Mouse (Mus musculus) CH12.LX (cell line): ENCODE results near the gene Rsph10b. TPM values are rescaled to one million over a fixed set of nuclear protein-coding genes. Genes with fewer than 3 reads are reported as not detected.

ENCODE experiments used
- DNase-seq: peaks from one replicate; pipeline ENCODE4 v3.0.0-alpha.2; 2013; ENCODE audit errors: extremely low read depth
- H3K27ac ChIP-seq: 2 replicates; pipeline ENCODE4 v1.5.1; 2012; ENCODE audit warnings: low read depth, mild to moderate bottlenecking, control low read depth, moderate library complexity; ENCODE audit not compliant: insufficient read depth
- H3K27me3 ChIP-seq: replicated peaks from 2 replicates; pipeline ENCODE3; 2012; ENCODE audit warnings: inconsistent platforms
- H3K36me3 ChIP-seq, 2 experiments: replicated peaks in 1 of 2; 2 replicates each; pipeline versions ENCODE3 to v1.6.1; 2012; ENCODE audit warnings: inconsistent platforms in 1 of 2, low read length in 1 of 2, mild to moderate bottlenecking in 1 of 2, mixed read lengths in 1 of 2, moderate library complexity in 1 of 2; ENCODE audit not compliant: control insufficient read depth in 1 of 2, insufficient read depth in 1 of 2
- H3K4me1 ChIP-seq, 2 experiments: 2 replicates each; pipeline ENCODE4 v1.6.1; 2012; ENCODE audit warnings: inconsistent platforms in 1 of 2, moderate library complexity in 1 of 2; ENCODE audit not compliant: insufficient read depth in 2 of 2, control insufficient read depth in 1 of 2
- H3K4me2 ChIP-seq: 2 replicates; pipeline ENCODE4 v1.6.1; 2012; ENCODE audit warnings: low read depth, mild to moderate bottlenecking, control low read depth; ENCODE audit not compliant: poor library complexity, insufficient read depth, severe bottlenecking
- H3K4me3 ChIP-seq, 3 experiments: fragments of 150-350 bp in 1 of 3; sonication (generic) in 1 of 3; replicated peaks in 1 of 3; 2 replicates each; pipeline versions ENCODE3 to v1.5.1; 2011 to 2012; ENCODE audit warnings: low read depth in 2 of 3, low read length in 2 of 3, mild to moderate bottlenecking in 2 of 3, moderate library complexity in 2 of 3, control low read depth in 1 of 3, improper control_type of control experiment in 1 of 3, inconsistent platforms in 1 of 3, mixed read lengths in 1 of 3; ENCODE audit not compliant: poor library complexity in 1 of 3
- H3K79me2 ChIP-seq: replicated peaks from 2 replicates; pipeline ENCODE4 v1.6.1; 2012; ENCODE audit warnings: mild to moderate bottlenecking, moderate library complexity; ENCODE audit not compliant: control insufficient read depth, poor library complexity, insufficient read depth, severe bottlenecking; ENCODE audit errors: extremely low read depth
- H3K9ac ChIP-seq: 2 replicates; pipeline ENCODE4 v1.6.1; 2012; ENCODE audit warnings: low read depth, mild to moderate bottlenecking, control low read depth, moderate library complexity; ENCODE audit not compliant: insufficient read depth
- H3K9me3 ChIP-seq: replicated peaks from 2 replicates; pipeline ENCODE3; 2012; ENCODE audit warnings: low read length, inconsistent platforms, mixed read lengths
- BHLHE40 ChIP-seq: IDR thresholded peaks from 2 replicates; pipeline ENCODE4 v1.6.1; 2011; ENCODE audit warnings: mild to moderate bottlenecking, low read depth, low read length, improper control_type of control experiment
- CTCF ChIP-seq, 2 experiments: IDR thresholded peaks in 1 of 2; conservative IDR thresholded peaks in 1 of 2; 2 replicates each; pipeline ENCODE4 v1.5.1; 2011 to 2012; ENCODE audit warnings: low read depth in 2 of 2, low read length in 2 of 2, improper control_type of control experiment in 1 of 2, inconsistent platforms in 1 of 2, mild to moderate bottlenecking in 1 of 2, moderate library complexity in 1 of 2
- E2F4 ChIP-seq: IDR thresholded peaks from 2 replicates; pipeline ENCODE4 v1.6.1; 2011; ENCODE audit warnings: low read depth, low read length, improper control_type of control experiment; ENCODE audit not compliant: insufficient replicate concordance
- ELF1 ChIP-seq: IDR thresholded peaks from 2 replicates; pipeline ENCODE4 v1.6.1; 2014; ENCODE audit warnings: low read depth, mild to moderate bottlenecking, inconsistent platforms, low read length, improper control_type of control experiment
- GABPA ChIP-seq: IDR thresholded peaks from 2 replicates; pipeline ENCODE4 v1.6.1; 2012; ENCODE audit warnings: low read depth, low read length, improper control_type of control experiment, inconsistent platforms; ENCODE audit not compliant: insufficient replicate concordance
- HCFC1 ChIP-seq: IDR thresholded peaks from 2 replicates; pipeline ENCODE4 v1.6.1; 2012; ENCODE audit warnings: low read depth, mild to moderate bottlenecking, inconsistent platforms, low read length, improper control_type of control experiment
- JUN ChIP-seq: IDR thresholded peaks from 2 replicates; pipeline ENCODE4 v1.6.1; 2011; ENCODE audit warnings: low read depth, mild to moderate bottlenecking, low read length, improper control_type of control experiment, moderate library complexity; ENCODE audit not compliant: insufficient read depth
- KAT2A ChIP-seq: IDR thresholded peaks from 2 replicates; pipeline ENCODE4 v1.6.1; 2012; ENCODE audit warnings: low read length, improper control_type of control experiment, inconsistent platforms; ENCODE audit not compliant: insufficient replicate concordance
- MAX ChIP-seq: IDR thresholded peaks from 2 replicates; pipeline ENCODE4 v1.6.1; 2011; ENCODE audit warnings: low read length, improper control_type of control experiment
- MAZ ChIP-seq: IDR thresholded peaks from 2 replicates; pipeline ENCODE4 v1.6.1; 2012; ENCODE audit warnings: low read depth, mild to moderate bottlenecking, inconsistent platforms, low read length, improper control_type of control experiment, moderate library complexity
- NELFE ChIP-seq: IDR thresholded peaks from 2 replicates; pipeline ENCODE4 v1.6.1; 2011; ENCODE audit warnings: low read depth, low read length, improper control_type of control experiment
- NRF1 ChIP-seq: IDR thresholded peaks from 2 replicates; pipeline ENCODE4 v1.6.1; 2014; ENCODE audit warnings: low read depth, mild to moderate bottlenecking, inconsistent platforms, low read length, improper control_type of control experiment, moderate library complexity
- PAX5 ChIP-seq: IDR thresholded peaks from 2 replicates; pipeline ENCODE4 v1.6.1; 2012; ENCODE audit warnings: low read length, inconsistent platforms, mixed read lengths
- POLR2A ChIP-seq: IDR thresholded peaks from 2 replicates; pipeline ENCODE4 v1.6.1; 2011; ENCODE audit warnings: low read depth, mild to moderate bottlenecking, improper control_type of control experiment, low read length
- POLR2AphosphoS2 ChIP-seq: IDR thresholded peaks from 2 replicates; pipeline ENCODE4 v1.6.1; 2011; ENCODE audit warnings: low read depth, low read length, improper control_type of control experiment
- RAD21 ChIP-seq: IDR thresholded peaks from 2 replicates; pipeline ENCODE4 v1.6.1; 2011; ENCODE audit warnings: low read depth, mild to moderate bottlenecking, low read length, improper control_type of control experiment, moderate library complexity
- RCOR1 ChIP-seq: conservative IDR thresholded peaks from 2 replicates; pipeline ENCODE4 v1.6.1; 2012; ENCODE audit warnings: low read depth, mild to moderate bottlenecking, inconsistent platforms, low read length, improper control_type of control experiment
- SIN3A ChIP-seq: IDR thresholded peaks from 2 replicates; pipeline ENCODE4 v1.6.1; 2012; ENCODE audit warnings: low read length, improper control_type of control experiment, inconsistent platforms
- SMC3 ChIP-seq: IDR thresholded peaks from 2 replicates; pipeline ENCODE4 v1.6.1; 2011; ENCODE audit warnings: low read depth, low read length, improper control_type of control experiment
- TCF12 ChIP-seq: IDR thresholded peaks from 2 replicates; pipeline ENCODE4 v1.6.1; 2014; ENCODE audit warnings: low read depth, mild to moderate bottlenecking, inconsistent platforms, low read length, improper control_type of control experiment
- UBTF ChIP-seq: IDR thresholded peaks from 2 replicates; pipeline ENCODE4 v1.6.1; 2012; ENCODE audit warnings: low read depth, mild to moderate bottlenecking, inconsistent platforms, low read length, improper control_type of control experiment, moderate library complexity
- USF2 ChIP-seq: conservative IDR thresholded peaks from 2 replicates; pipeline ENCODE4 v1.6.1; 2011; ENCODE audit warnings: low read depth, low read length, improper control_type of control experiment
- ZC3H11A ChIP-seq: IDR thresholded peaks from 2 replicates; pipeline ENCODE4 v1.6.1; 2012; ENCODE audit warnings: low read depth, mild to moderate bottlenecking, inconsistent platforms, low read length, improper control_type of control experiment
- ZKSCAN1 ChIP-seq: IDR thresholded peaks from 2 replicates; pipeline ENCODE4 v1.6.1; 2012; ENCODE audit warnings: low read depth, inconsistent platforms, low read length, improper control_type of control experiment, borderline replicate concordance
- dilution Hi-C: fragments of 300-500 bp; cut with MboI; formaldehyde crosslinking; loops from 2 replicates; pipeline ENCODE4 v1.14.3; 2020; ENCODE audit warnings: low sequenced_read_pairs; ENCODE audit not compliant: extremely low pct_unique_long_range_greater_than_20kb, extremely low pct_ligation_motif_present
- in situ Hi-C: fragments of 300-500 bp; cut with MboI; formaldehyde crosslinking; loops from 3 replicates; pipeline ENCODE4 v1.14.3; 2019; ENCODE audit warnings: low sequenced_read_pairs, low pct_ligation_motif_present, low pct_unique_long_range_greater_than_20kb, mixed read lengths
- polyA plus RNA-seq: library from polyadenylated mRNA; unstranded; fragments of >175 nt; gene quantifications from 2 replicates; pipeline ENCODE4 v1.2.1, GENCODE M21; 2012; ENCODE audit warnings: low read depth; ENCODE audit not compliant: insufficient read length
- total RNA-seq, 2 experiments: library from RNA; depleted of rRNA; stranded (reverse); fragments of 300-350 nt in 1 of 2; fragments of >200 nt in 1 of 2; gene quantifications; 2 replicates each; pipeline ENCODE4 v1.2.3; 2012 to 2014

Gene Rsph10b
- total and polyA plus RNA-seq, 3 experiments: 0.28 to 0.31 (median 0.30) TPM

GRCm38 (mm10) chr5:143943231-143944125 is 10.6 kb downstream of the Rsph10b start:
- no peak overlapping the region for H3K4me3 ChIP-seq
- no peaks in the 10 kb centered on the region for H3K27me3 ChIP-seq
- no peak for TF ChIP-seq SIN3A
- no peak for TF ChIP-seq RAD21
- TF ChIP-seq PAX5: no peak
- TF ChIP-seq ZC3H11A: no peak
- TF ChIP-seq USF2: no peak
- no peak for TF ChIP-seq MAX
- TF ChIP-seq SMC3: no peak
- TF ChIP-seq HCFC1: no peak
- TF ChIP-seq ZKSCAN1: no peak
- no peak for TF ChIP-seq ELF1
- no peaks in the 10 kb centered on the region for H3K79me2 ChIP-seq
- no peak overlapping the region for H3K9ac ChIP-seq
- dilution Hi-C loops: no loop called here
- in situ Hi-C loops: no loop called here
- peaks cover 5% of the 10 kb centered on the region for H3K9me3 ChIP-seq
- no peak overlapping the region for H3K4me2 ChIP-seq
- H3K4me1 ChIP-seq: peaks cover 0 to 11% of the 10 kb centered on the region in 2 experiments; a peak in 1 of 4 replicates
- no peak for DNase-seq
- H3K27ac ChIP-seq: no peak overlapping the region
- H3K36me3 ChIP-seq: no peaks in the 10 kb centered on the region

- Histone ChIP-seq H3K27ac (no peak overlapping the region), H3K4me1 (peaks cover 0 to 4% of the 10 kb centered on the region in 2 experiments; a peak in 1 of 4 replicates), H3K9me3 (no peaks in the 10 kb centered on the region), H3K9ac (no peak overlapping the region), H3K79me2 (no peaks in the 10 kb centered on the region), H3K36me3 (no peaks in the 10 kb centered on the region), H3K4me2 (no peak overlapping the region), H3K4me3 (no peak overlapping the region), H3K27me3 (no peaks in the 10 kb centered on the region)
- in situ Hi-C loops: no loop called here
- dilution Hi-C loops: no loop called here
- TF ChIP-seq POLR2AphosphoS2 (no peak), GABPA (no peak), KAT2A (no peak), RAD21 (no peak), SMC3 (no peak), JUN (no peak), SIN3A (no peak), RCOR1 (no peak), ZC3H11A (no peak), NELFE (no peak), E2F4 (no peak), MAZ (no peak), UBTF (no peak), BHLHE40 (no peak), CTCF (conservative IDR thresholded peaks at IDR 0.05 in 1 of 2, IDR thresholded peaks at IDR 0.05 in 1 of 2; ENCODE audit: low read depth in 2 of 2, low read length in 2 of 2) (no peak), TCF12 (no peak), ELF1 (no peak), NRF1 (no peak), POLR2A (no peak)
- no peak for DNase-seq
These were observed 15.5 kb downstream of the Rsph10b start for GRCm38 (mm10) chr5:143948361-143948760.
